Mouse (Mus musculus) limb, embryonic 12.5 days (tissue): ENCODE data around the gene Msh5. TPM values are rescaled to one million over a fixed set of nuclear protein-coding genes. Genes with fewer than 3 reads are reported as not detected.
"Not testable (repeated sequence)": the region's sequence is repeated elsewhere in the genome, so short reads cannot be mapped to it uniquely, and the experiment has no call there.

Experiments used
- ATAC-seq: fragments of 200-750 bp; cut with Nextera tagmentation; 2 replicates; pipeline ENCODE4 v1.8.0; 2017; ENCODE audit warnings: low read depth, moderate TSS enrichment; ENCODE audit not compliant: insufficient number of reproducible peaks, insufficient read depth, low FRiP score, low TSS enrichment
- H3K27ac ChIP-seq: fragments of 300-500 bp; sonication (generic); 2 replicates; pipeline ENCODE4 v1.5.1; 2016; ENCODE audit warnings: mild to moderate bottlenecking, moderate library complexity
- H3K27me3 ChIP-seq: fragments of 300-500 bp; sonication (generic); 2 replicates; pipeline ENCODE4 v1.6.1; 2016; ENCODE audit warnings: mild to moderate bottlenecking, moderate library complexity
- H3K36me3 ChIP-seq: fragments of 300-500 bp; sonication (generic); 2 replicates; pipeline ENCODE4 v1.6.1; 2016; ENCODE audit warnings: mild to moderate bottlenecking, moderate library complexity
- H3K4me1 ChIP-seq: fragments of 300-500 bp; sonication (generic); replicated peaks from 2 replicates; pipeline ENCODE4 v1.6.1; 2016
- H3K4me2 ChIP-seq: fragments of 300-500 bp; sonication (generic); 2 replicates; pipeline ENCODE4 v1.6.1; 2016; ENCODE audit warnings: mild to moderate bottlenecking, moderate library complexity
- H3K4me3 ChIP-seq: fragments of 300-500 bp; sonication (generic); replicated peaks from 2 replicates; pipeline ENCODE4 v1.5.1; 2016; ENCODE audit warnings: mild to moderate bottlenecking
- H3K9ac ChIP-seq: fragments of 300-500 bp; sonication (generic); replicated peaks from 2 replicates; pipeline ENCODE4 v1.6.1; 2016; ENCODE audit warnings: mild to moderate bottlenecking, moderate library complexity
- H3K9me3 ChIP-seq: fragments of 300-500 bp; sonication (generic); 2 replicates; pipeline ENCODE4 v1.6.1; 2016; ENCODE audit warnings: mild to moderate bottlenecking, moderate library complexity
- WGBS: fragments of 180-500 bp; shearing (Covaris S2); methylation state at CpG from one replicate; pipeline ENCODE4 v1.1.7; 2016; 5-methylcytosine and 5-hydroxymethylcytosine counted together
- polyA plus RNA-seq: library from polyadenylated mRNA; unstranded; fragments of >200 nt; fragmentation: Nextera tagmentation; extraction: Ambion mirVana; gene quantifications from 2 replicates; pipeline ENCODE4 v1.2.1, GENCODE M21; 2016

Gene Msh5
- polyA plus RNA-seq, 1 experiment from 2014 or later = 3.4 TPM

- peak overlapping the region; percentile 97 for H3K4me2 ChIP-seq
- no peaks in the 10 kb centered on the region for H3K9me3 ChIP-seq
- ATAC-seq = no peak
- peaks cover 36% of the 10 kb centered on the region for H3K36me3 ChIP-seq
- WGBS = 93% methylated on average over 15 of the region's 15 CpGs
- no peaks in the 10 kb centered on the region for H3K27me3 ChIP-seq
- 0 out of 2 replicates have a peak overlapping the region, but pooled peaks have one; percentile 8 for H3K9ac ChIP-seq
- peak overlapping the region; percentile 87 for H3K4me3 ChIP-seq
- H3K4me1 ChIP-seq = peaks cover 40% of the 10 kb centered on the region
- H3K27ac ChIP-seq = no peak overlapping the region
These were observed 47.8 kb downstream of the Msh5 start for GRCm38 (mm10) chr17:34998526-34999430.

DNA sequence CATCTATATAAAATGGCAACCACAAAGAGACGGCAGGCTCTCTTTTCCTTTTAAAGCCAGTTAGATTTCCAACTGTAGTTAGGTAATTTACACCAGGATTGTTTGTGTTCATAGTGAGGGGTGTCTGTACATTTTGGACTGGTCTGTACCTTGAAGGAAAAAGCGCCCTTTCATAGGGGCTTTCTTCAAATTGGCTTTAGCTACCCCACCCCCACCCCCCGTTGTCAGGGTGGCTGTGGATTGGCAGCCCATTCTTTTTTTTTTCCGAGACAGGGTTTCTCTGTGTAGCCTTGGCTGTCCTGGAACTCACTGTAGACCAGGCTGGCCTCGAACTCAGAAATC, 49.4 kb downstream of the Msh5 start:
- no peak overlapping the region for H3K27ac ChIP-seq
- H3K4me2 ChIP-seq = 0 out of 2 replicates have a peak overlapping the region, but pooled peaks have one; percentile 8
- WGBS = 97% methylated on average over 5 of the region's 5 CpGs
- H3K9me3 ChIP-seq = no peaks in the 10 kb centered on the region
- peaks cover 40% of the 10 kb centered on the region for H3K36me3 ChIP-seq
- no peak overlapping the region for H3K4me3 ChIP-seq
- H3K4me1 ChIP-seq = peaks cover 25% of the 10 kb centered on the region
- no peak for ATAC-seq
- no peaks in the 10 kb centered on the region for H3K27me3 ChIP-seq
- H3K9ac ChIP-seq = no peak overlapping the region

DNA sequence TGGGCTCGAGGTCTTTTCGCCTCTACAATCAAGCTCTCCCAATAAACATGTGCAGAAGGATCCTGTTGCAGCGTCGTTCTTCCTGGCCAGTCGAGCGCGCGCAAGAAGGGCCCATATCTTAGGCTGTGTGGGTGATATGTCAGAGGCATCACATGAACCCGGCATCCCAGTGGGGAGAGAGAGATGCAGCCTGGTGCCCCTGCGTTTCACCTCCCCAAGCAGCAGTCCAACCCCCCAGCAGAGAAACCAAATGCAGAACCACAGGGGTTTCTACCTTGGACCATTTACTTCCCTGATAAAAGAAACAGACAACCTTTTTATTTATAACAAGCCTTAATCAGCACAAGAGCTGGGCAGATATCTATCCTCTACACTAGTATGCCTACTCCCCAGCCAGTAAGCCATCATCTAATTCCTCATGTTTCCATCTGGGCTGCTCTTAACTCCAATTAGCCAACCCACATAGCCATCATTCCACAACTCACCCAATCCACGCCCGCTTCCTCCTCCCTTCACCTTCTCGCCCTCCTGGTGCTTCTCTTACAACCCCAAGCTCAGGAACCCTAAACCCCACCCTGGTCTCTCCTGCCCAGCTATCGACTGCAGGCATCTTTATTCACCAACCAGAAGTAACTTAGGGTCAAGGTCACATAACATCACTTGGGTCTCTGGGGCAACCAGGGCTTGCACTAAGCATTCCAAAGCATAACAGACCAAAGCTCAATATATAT, 50.0 kb downstream of the Msh5 start:
- peaks cover 40% of the 10 kb centered on the region for H3K36me3 ChIP-seq
- no peak overlapping the region for H3K9ac ChIP-seq
- no peaks in the 10 kb centered on the region for H3K27me3 ChIP-seq
- H3K27ac ChIP-seq = no peak overlapping the region
- H3K4me3 ChIP-seq = no peak overlapping the region
- peaks cover 23% of the 10 kb centered on the region for H3K4me1 ChIP-seq
- WGBS = 92% methylated on average over 13 of the region's 14 CpGs
- H3K9me3 ChIP-seq = no peaks in the 10 kb centered on the region
- ATAC-seq = no peak
- H3K4me2 ChIP-seq = peak overlapping the region; percentile 8; the same call in 1 of the 2 replicates

DNA sequence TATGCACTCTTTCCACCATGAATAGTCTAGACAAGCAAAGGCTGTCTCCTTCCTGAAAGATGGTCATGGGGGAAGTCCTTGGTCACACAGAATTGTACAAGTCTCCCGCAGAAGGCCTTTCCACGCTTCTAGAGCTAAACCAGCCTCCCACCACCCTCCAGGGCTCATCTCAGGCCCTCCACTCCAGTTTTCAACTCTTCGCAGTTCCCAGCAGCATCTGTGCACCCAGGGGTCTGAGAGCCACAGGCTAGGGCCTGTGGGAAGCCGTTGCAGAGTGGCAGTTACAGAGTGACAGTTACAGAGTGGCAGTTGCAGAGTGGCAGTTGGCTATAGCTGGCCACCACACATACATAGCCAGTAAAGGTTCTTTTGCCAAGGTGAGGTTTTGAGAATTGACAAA, 50.6 kb downstream of the Msh5 start:
- H3K4me2 ChIP-seq, H3K9me3 ChIP-seq, H3K4me3 ChIP-seq, H3K9ac ChIP-seq, H3K27me3 ChIP-seq, H3K27ac ChIP-seq, ATAC-seq: not testable (repeated sequence)
- 93% methylated on average over 4 of the region's 4 CpGs for WGBS
- peaks cover 23% of the 10 kb centered on the region for H3K4me1 ChIP-seq
- H3K36me3 ChIP-seq = peaks cover 47% of the 10 kb centered on the region

GRCm38 (mm10) chr17:34995192-34995591, 51.4 kb downstream of the Msh5 start:
- not testable (repeated sequence) for H3K9ac ChIP-seq, H3K27me3 ChIP-seq, H3K27ac ChIP-seq, H3K4me2 ChIP-seq, H3K9me3 ChIP-seq, H3K4me3 ChIP-seq, ATAC-seq
- Histone ChIP-seq H3K36me3 (peaks cover 54% of the 10 kb centered on the region), H3K4me1 (peaks cover 23% of the 10 kb centered on the region)
- 92% methylated on average over 4 of the region's 4 CpGs for WGBS

DNA sequence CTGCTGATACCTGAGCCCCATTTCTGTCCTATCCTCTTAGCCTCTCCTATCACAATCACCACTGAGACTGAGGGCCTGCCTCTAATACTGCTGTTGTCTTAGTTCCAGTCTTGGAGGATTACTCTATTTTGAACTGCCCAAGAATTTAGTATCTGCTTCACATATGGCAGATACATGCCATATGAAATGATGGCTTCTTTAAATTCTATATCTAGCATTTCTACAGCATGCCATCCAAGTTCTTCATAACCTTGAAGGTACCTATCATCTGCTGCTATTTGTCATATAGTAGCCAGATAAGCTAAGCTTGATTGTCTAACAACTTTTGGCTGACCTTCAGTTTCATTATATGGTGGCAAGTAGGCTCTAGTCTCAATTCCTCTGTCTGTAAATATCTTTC, 51.8 kb downstream of the Msh5 start:
- H3K4me2 ChIP-seq = no peak overlapping the region
- H3K4me3 ChIP-seq = no peak overlapping the region
- no peaks in the 10 kb centered on the region for H3K27me3 ChIP-seq
- no peak for ATAC-seq
- H3K36me3 ChIP-seq = peaks cover 55% of the 10 kb centered on the region
- H3K4me1 ChIP-seq = peaks cover 20% of the 10 kb centered on the region
- H3K27ac ChIP-seq = no peak overlapping the region
- H3K9ac ChIP-seq = no peak overlapping the region
- no peaks in the 10 kb centered on the region for H3K9me3 ChIP-seq

DNA sequence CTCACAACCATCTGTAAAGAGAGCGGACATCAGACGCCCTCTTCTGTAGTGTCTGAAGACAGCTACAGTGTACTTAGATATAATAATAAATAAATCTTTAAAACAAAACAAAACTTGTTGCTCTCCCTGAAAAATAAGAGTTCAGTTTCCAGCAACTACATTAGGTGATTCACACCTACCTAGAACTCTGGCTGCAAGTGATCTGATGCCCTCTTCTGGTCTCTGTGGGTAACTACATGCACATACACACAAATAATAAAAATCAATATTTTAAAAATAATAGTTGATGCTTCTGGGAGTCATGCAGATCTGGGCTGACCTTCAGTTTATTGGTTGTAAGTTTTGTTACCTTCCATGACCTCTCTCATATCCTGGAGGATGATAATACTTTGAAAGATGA, 62.3 kb downstream of the Msh5 start:
- Histone ChIP-seq H3K27ac (no peak overlapping the region), H3K4me3 (no peak overlapping the region), H3K4me2 (no peak overlapping the region), H3K27me3 (no peaks in the 10 kb centered on the region), H3K36me3 (peaks cover 35% of the 10 kb centered on the region), H3K9ac (no peak overlapping the region), H3K9me3 (no peaks in the 10 kb centered on the region), H3K4me1 (peaks cover 16% of the 10 kb centered on the region)
- WGBS = 79% methylated on average over 2 of the region's 2 CpGs
- ATAC-seq = no peak

GRCm38 (mm10) chr17:34982328-34982727, 64.2 kb downstream of the Msh5 start:
- Histone ChIP-seq H3K36me3 (peaks cover 23% of the 10 kb centered on the region), H3K4me1 (peaks cover 16% of the 10 kb centered on the region), H3K27ac (peak overlapping the region; percentile 99), H3K4me2 (peak overlapping the region; percentile 72), H3K27me3 (no peaks in the 10 kb centered on the region), H3K9me3 (no peaks in the 10 kb centered on the region), H3K4me3 (peak overlapping the region; percentile 87), H3K9ac (peak overlapping the region; percentile 91)
- ATAC-seq = no peak
- WGBS = under 1% methylated on average over 15 of the region's 15 CpGs

- peaks cover 21% of the 10 kb centered on the region for H3K36me3 ChIP-seq
- peak within 1 kb of the TSS; percentile 99 for H3K27ac ChIP-seq
- no peaks in the 10 kb centered on the region for H3K9me3 ChIP-seq
- peak within 1 kb of the TSS; percentile 87 for H3K4me3 ChIP-seq
- H3K4me2 ChIP-seq = peak within 1 kb of the TSS; percentile 72
- peaks cover 16% of the 10 kb centered on the region for H3K4me1 ChIP-seq
- peak within 1 kb of the TSS; percentile 91 for H3K9ac ChIP-seq
- under 1% methylated on average over 58 of the region's 58 CpGs for WGBS
- H3K27me3 ChIP-seq = no peaks in the 10 kb centered on the region
- ATAC-seq = peak; percentile 92
These were observed 64.8 kb downstream of the Msh5 start, which contains the start of gene Lsm2 for GRCm38 (mm10) chr17:34981690-34982180. Gene Lsm2 (plus strand): TSS chr17:34981862.

DNA sequence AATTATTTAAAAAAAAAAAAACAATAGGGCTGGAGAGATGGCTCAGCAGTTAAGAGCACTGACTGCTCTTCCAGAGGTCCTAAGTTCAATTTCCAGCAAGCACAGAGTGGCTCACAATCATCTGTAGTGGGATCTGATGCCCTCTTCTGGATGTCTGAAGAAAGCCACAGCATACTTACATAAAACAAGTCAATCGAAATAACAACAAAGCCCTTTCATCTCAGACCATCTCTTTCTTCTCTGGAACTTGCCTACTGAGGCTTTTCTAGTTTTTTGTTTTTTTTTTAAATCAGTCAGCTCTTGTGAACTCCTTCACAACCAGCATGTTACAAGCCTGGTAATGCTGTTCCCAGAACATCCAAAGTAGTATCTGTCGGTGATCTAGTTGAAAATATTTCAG, 65.9 kb downstream of the Msh5 start:
- H3K27ac ChIP-seq = no peak overlapping the region; the same call in 1 of the 2 replicates

GRCm38 (mm10) chr17:34979631-34980030, 66.9 kb downstream of the Msh5 start:
- no peak overlapping the region for H3K4me3 ChIP-seq
- no peaks in the 10 kb centered on the region for H3K9me3 ChIP-seq
- no peak for ATAC-seq
- peaks cover 16% of the 10 kb centered on the region for H3K4me1 ChIP-seq
- H3K27ac ChIP-seq = no peak overlapping the region
- H3K27me3 ChIP-seq = no peaks in the 10 kb centered on the region
- H3K4me2 ChIP-seq = no peak overlapping the region
- no peak overlapping the region for H3K9ac ChIP-seq
- 89% methylated on average over 4 of the region's 4 CpGs for WGBS
- H3K36me3 ChIP-seq = no peaks in the 10 kb centered on the region

More for the DNA sequence above, 65.9 kb downstream of the Msh5 start:
- H3K9ac ChIP-seq = peak overlapping the region; percentile 91
- no peaks in the 10 kb centered on the region for H3K27me3 ChIP-seq
- H3K4me1 ChIP-seq = peaks cover 16% of the 10 kb centered on the region
- H3K9me3 ChIP-seq = no peaks in the 10 kb centered on the region
- 15% methylated on average over 2 of the region's 2 CpGs for WGBS
- peak overlapping the region; percentile 87 for H3K4me3 ChIP-seq
- peaks cover 10% of the 10 kb centered on the region for H3K36me3 ChIP-seq
- no peak for ATAC-seq
- H3K4me2 ChIP-seq = peak overlapping the region; percentile 72
